Mouse (Mus musculus) layer of hippocampus, postnatal 14 days (tissue): ENCODE results near the gene Sorcs2. TPM values are rescaled to one million over a fixed set of nuclear protein-coding genes. Genes with fewer than 3 reads are reported as not detected.

ENCODE experiments used
- DNase-seq, 2 experiments: peaks; one replicate each; pipeline ENCODE4 v3.0.0; 2021 to 2022; ENCODE audit warnings: low spot score in 2 of 2, mixed read lengths in 1 of 2
- total RNA-seq, 2 experiments: library from RNA; stranded (reverse); gene quantifications; 2 replicates each; pipeline ENCODE4 v1.2.3; 2021

Sorcs2 gene
- total RNA-seq, 2 experiments from 2014 or later: 54.7 to 58.8 TPM

DNA sequence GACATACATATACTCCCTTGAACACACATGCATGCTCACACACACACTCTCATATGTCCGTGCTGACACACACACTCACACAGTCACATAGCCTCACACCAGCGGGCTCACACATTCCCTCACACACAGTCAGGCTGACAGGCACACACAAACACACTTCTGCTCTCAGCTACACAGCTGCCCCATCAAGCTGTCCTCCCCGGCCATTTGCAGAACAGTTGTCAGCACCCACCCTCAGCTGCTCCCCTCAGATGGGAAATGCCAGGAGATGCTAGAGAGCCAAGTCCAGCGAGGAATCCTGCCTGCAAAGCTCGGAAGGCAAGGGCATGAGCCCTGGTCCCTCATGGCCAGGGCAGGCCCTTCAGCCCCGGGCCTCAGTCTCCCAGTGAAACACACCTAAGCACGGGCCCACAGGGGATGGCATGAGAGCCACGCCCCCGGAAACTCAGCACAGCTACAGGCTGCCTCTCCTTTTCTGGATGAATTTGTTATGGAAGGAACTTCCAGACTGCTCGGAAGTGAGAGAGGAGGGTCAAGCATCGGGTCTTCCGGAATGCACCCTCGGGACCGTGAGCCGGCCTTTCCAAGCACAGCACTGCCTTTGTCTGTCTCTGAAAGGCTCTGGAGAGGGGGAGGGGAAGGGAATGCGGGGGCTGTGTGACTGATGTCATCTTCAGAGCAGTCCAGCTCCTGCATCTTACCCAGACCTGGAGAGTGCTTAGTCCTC is 84.4 kb downstream of the Sorcs2 start:
- DNase-seq: peak; percentile 76 to 81

DNA sequence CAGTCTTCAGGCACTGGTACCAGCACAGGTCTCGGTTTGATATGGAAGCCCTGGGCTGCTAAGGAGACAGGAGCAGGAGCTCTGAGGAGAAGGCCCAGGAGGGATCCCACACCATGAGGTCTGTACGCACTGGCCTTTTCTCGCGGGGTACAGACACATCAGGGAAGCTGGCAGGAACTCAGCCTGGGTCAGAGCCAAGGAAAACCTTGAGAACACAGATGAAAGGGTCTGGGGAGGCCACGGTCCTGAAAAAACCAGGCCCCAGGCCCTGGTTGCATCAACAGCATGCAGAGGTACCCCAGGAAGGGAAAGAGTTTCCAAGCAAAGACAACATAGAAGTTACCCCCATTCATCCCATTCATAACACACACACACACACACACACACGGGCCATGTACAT is 85.0 kb downstream of the Sorcs2 start:
- DNase-seq: peak in 1 of 2 experiments; percentile 33

DNA sequence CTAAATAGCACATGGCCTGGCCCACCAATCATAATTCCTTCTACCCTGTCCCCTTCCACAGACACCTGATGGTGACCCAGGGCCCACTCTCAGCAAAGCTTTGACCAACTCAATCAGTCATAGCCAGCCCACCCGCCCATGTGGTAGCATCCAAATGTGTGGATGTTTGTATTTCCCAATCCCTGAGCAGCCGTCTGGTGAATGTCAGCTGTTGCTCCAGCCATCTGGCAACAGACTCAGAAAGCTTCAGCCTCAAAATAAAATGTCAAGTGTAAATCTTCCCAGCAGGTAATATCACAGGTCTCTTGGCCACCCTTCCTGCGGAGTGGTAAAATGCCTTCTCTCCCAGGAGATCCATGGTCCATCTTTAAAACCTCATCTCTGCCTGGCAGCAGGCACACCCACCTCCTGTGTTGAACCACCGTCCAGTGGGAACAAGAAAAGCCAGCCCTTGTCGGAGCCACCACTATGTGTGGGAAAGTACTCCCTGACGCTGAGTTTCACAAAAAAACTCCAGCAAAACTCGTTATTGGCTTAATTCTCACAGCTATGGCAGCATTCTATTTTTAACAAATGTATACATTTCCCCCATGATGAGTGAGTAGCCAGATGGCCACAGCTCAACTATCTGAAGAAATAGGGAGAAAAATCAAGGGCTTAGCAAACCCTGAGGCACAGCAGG is 93.5 kb downstream of the Sorcs2 start:
- DNase-seq: peak; percentile 52 to 54

DNA sequence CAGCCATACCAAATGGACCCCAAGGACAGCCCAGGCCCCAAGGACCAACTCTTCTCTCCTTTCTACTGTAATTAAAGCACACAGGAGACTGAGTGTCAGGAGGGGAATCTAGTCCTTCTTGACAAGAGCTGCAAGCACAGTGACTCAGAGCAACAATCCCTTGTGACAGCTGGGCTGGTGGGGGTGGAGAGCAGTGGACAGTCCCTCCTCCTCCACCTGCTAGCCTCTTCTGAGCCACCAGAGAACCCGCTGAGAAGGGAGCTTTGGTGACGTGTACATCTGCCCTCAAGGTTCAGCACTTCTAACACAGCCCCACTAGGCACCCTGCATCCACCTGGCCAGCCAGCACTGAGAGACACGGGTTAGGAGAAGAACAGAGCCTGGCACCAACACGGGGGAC is 96.8 kb downstream of the Sorcs2 start:
- no peak for DNase-seq

DNA sequence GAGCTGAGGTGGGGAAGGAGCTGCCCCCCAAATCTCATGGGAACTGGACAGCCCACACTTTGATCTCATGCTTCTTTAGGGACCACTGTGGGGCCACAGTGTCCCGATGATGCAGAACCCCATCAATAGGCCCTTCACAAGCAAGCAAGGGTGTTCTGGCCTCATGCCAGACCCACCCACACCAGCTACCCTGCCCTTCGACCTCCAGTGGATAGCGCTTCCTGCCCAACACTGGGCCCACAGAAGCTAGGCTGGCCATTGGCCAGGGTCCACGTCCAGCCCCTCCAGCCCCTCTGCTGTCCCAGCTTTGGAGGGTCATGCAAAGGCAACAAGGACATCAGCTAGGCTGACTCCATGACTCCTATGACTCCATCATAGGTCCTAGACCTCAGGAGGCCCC is 99.9 kb downstream of the Sorcs2 start:
- DNase-seq: no peak

DNA sequence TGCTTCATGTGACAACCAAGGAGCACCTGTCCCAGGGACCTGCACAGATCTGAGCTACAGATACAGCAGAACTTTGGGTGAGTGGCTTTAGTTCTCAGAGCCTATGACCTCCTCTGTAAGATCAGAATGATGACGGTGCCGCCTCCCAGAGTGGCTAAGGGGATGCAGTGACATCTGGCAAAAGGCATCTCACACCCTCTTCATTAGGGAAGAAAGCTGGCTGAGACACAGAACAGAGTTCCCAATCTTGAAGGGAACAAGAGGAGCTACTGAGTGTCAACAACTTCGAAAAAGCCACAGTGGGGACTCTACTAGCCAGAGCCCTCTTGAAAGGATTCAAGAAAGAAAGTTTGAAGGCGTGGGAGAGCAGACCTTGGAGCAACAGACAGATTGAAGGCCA is 100.7 kb downstream of the Sorcs2 start:
- no peak for DNase-seq

DNA sequence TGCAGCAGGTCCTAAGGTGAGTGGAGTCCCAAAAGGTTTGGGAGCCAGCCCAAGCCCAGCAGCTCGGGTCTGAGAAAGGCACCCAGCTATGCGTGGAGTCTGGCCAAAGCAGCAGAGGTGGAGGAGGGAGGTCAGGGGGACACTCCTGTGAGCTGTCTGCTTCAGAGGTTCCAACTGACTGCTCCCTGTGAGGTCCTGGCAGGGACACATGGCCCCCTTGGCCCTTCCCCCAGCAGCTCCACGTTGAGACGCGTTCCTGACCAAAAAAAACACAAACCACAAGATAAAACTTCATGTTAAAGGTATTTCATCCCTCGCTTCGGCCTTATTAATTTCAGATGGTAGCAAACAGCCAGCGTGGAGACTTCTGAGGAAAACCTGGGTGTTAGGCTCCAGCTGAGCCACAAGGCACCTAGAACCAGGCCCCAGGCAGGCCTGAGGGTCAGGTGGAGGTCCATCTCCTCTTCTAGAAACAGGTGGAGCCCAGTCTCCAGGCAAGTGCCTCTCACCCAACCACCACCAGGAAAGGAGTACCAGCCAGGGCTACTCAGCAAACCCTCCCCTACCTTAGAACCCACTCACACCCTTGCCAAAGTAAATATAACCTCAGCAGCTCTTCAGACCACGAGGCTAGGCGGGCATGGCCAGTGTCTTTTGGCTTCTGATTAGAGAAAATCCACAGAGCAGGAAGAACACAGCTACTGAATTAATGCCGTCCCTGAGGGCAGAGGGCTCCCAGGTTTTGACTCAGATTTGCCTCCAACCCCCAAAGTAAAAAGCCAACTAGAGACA is 104.6 kb downstream of the Sorcs2 start:
- DNase-seq: no peak

DNA sequence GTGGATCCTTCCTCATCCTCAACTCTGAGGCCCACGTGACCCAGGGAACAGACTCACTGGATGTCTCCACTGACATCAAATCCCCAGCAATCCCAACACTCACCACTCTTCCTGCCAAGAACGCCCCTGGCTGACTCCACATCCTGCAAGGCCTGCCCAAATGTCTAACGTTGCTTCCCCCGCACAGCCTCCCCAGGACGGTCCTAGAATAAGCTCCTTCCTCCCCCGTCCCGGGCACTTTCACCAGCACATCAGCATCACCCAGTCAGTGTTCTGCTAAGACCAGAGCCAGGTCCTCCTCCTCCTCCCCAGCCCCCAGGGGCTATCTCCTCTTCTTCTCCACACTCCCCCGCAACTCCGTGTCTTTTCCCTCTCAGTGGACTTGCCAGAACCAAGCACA is 105.6 kb downstream of the Sorcs2 start:
- no peak for DNase-seq

DNA sequence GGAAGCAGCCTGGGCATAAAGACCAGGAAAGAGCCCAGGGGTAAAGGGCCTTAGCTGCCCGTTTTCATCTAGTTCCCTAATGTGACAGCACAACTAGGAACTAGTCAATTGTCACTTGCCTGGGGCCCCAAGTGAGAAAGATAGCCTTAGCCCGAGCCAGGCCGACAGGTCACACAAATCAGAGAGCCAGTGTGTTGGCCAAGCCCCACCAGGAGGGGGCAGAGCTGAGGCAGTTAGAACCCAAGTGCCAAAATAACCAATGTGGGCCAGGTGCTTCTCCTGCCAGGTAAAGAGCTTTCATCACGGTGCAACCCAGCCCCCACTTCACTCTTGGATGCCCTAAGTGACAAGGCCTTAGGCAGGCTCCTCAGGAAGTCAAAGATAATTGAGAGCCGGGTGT is 106.7 kb downstream of the Sorcs2 start:
- no peak for DNase-seq

DNA sequence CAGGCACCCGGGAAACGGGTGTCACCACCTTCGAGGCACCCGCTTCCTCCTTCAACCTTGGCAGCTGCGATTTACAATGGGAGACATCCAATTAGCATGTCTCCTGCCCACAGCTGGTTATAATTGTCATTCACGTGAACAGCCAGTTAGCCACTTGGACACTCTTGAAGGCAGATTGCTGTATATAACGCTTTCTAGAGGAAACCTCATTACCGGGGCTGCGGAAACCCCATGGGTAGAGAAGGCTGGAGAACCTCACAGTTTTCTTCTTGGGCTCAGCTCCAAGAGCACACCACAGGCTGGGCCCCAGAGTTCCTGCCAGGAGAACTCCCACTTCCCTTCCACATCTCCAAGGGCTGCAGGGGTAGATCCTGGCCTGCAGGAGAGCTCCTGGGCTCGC is 112.5 kb downstream of the Sorcs2 start:
- DNase-seq: no peak

DNA sequence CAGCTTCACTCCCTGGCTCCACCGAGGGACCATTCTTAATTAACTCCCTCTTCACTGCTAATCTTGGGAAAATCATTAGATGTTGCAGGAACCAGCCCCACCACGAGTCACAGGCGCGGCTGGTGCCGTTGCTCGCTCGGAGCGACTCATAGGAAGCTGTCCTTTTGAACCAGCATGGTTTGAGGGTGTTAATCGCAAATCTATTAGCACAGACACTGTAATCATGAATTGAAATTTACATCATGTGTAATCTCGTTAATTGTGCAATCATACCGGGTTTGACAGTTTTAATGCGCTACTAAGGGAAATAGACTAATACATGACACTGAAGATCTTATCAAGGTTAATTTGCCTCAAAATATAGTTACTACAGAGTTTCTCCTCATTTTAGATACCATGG is 118.0 kb downstream of the Sorcs2 start:
- no peak for DNase-seq

DNA sequence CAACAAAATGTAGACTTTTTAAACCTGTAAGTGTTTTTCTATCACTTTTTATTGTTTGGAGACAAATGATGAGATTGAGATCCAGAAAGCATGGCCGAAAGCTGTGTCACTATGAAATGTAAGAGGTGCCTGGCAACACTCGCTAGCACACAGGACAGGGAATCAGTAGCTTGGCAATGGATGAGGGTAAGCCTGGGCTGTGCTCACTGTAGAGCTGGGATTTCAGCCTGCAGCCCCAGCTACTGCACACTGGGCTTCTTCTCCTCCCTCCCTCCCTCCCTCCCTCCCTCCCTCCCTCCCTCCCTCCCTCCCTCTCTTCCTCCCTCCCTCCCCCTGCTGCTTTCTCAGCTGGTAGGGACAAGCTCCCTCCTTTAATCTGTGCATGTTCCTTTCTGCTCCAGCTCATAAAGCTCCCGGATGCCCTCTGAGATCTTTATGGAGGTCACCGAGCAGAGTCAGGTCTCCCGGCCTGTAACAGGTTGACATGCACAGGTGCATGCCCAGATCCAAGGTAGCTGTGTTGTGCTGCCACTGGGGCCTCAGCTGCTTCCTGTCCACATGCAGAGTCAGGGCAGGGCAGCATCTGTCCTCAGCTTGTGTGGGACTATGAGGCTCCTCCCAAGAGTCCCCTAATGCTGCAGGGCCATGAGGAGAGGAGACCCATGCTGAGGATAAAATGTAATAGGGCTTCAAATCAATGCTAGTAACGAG is 123.1 kb downstream of the Sorcs2 start:
- DNase-seq: no peak

DNA sequence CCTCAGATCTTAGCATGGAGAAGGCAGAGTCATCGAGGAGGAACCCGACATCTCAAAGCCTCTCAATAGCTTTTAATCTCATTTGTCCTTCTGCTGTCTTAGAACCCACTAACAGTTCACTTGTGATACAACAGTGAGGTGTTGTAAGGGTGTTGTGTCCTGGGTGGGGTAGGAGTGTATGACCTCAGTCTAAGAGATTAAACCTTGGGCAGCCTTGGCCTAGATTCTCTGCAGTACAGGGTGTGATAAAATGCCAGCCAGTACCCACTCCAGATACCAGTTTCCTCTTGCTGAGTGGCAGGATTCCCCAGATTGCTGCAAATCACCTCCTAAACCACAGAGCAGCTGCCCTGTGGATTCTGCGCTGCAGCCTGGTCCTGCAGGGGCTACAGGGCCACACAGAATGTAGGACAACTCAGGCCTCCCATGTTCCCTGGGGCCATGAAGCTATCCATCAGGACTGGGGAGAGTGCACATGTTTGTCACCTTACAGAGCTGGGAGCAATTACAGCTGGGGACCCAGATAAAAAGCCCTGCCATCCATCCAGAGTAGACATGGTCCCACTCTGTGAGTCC is 130.7 kb downstream of the Sorcs2 start:
- DNase-seq: no peak

DNA sequence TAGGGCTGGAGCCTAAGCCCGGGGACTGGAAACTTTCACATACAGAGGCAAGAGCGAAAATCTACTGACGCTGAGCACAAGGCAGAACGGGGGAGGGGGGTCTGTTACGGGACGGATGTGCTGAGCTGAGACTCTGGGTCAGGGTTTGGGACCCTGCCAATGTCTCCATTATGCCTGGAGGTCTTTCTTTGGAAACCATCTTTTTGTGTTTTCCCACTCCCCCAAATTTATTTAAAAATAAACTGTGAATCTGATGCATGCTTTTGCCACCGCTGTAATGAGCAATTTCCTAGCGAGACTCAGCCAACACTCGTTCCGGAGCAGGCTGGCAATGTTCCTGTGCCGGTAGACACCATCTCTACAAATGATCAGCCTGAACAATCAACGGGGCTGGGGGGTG is 137.1 kb downstream of the Sorcs2 start:
- DNase-seq: no peak

DNA sequence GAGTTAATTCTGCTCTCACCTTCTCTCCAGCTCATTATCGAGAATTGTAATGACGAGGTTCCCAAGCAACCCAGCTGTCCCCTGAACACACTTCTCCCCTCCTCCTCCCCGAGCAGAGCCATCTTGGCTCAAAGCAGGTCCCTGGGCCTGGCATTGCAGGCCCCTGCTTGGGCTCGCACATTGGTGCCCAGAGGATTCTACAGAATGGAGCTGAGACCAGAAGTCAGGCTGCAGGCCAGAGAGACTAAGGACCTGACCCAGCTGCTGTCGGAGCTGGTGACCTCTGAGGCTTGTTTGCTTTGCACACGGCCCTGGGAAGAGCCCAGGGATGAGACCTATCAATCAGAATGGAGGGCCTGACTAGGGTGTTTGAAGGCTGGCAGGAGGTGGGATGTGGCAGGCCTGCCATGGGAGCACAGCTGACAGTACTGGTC is 138.2 kb downstream of the Sorcs2 start:
- peak; percentile 61 to 69 for DNase-seq

DNA sequence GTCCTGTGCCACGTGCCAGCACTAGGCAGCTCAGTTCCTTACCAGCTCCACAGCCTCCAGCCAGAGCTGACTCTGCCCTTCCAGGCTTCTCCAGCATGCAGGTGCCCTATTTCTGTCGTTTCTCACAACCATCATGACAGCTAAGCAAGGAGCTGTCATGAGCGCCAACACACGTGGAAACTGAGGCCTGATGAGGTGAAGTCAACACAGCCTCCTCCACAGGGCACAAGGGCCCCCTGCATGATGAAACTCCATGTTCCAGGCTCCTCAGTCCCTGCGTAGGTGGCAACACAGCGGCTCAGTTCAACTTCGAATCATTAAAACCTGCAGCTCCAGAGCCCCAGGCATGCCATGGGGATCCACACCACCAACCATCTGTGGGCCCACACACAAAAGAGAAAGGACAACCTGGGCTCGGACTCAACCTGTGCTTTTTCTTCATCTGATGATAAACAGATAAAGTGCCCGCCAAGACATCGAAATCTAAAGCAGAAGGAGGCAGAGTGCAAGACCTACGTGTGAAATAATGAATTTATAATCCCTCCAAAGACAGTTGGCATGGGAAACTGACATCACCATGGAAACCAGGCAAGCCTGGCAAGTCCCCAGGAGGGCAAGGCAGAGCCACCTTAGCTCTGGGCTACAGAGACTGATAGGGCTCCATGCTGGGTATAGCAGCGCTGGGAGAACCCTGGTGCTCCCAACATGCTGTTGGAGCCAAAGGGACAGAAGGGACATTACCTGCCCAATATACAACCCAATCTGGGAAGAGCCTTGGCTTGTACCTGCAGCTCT is 139.4 kb downstream of the Sorcs2 start:
- peak; percentile 67 for DNase-seq

DNA sequence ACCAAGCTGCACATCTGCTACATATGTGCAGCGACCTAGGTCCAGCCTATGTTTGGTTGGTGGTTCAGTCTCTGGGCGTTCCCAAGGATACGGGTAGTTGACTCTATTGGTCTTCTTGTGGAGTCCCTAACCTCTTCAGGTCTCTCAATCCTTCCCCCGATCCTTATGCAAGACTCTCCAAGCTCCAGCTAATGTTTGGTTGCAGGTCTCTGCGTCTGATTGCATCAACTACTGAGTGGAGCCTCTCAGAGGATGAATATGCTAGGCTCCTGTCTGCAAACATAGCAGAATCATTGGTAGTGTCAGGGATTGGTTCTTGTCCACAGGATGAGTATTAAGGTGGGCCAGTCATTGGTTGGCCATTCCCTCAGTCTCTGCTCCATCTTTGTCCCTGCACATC is 140.9 kb downstream of the Sorcs2 start:
- no peak for DNase-seq

DNA sequence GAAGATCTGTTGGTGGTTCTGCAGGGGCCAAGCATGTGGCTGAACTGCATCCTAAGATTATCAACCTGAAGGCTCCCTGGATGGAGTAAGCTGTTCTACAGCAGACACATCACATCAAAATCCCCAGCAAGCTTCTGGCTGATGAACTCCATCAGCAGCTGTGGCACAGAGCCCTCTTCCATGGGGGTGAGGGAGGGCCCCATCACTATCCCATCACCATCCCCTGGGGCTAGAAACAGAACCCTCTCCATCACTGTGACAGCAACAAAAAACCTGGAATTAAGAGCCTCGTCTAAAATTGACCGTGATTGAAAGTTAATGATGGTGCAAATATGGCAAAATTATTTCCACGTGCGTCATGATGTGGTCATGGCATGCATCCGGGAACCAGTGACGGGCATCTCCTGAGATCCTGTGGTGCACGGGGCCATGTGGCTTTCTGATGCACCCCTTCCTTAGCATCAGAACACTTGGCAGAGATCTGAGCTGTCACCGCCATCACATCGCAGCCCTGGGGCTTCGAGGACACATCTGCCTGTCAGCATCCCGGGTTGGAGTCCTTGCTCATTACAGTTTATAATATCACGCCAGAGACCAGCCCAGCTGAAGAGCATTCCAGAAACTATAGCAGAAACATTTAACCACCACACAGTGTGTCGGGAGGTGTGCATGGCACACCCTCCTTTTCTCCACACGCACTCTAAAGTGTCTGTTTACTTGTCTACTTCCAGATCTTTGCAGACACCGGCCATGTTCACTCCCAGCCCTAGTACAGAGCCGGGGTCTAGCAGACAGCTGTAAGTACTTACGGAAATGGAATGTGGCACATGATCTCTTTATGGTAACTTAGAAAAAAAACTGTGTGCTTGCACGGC is 143.1 kb downstream of the Sorcs2 start:
- DNase-seq: no peak
